Mouse (Mus musculus) left cerebral cortex, postnatal 25 days (tissue): ENCODE results near the gene Eml1. TPM values are rescaled to one million over a fixed set of nuclear protein-coding genes. Genes with fewer than 3 reads are reported as not detected.

Experiments used
- total RNA-seq, 2 experiments: library from RNA; stranded (reverse); gene quantifications; 2 replicates each; pipeline ENCODE4 v1.2.3; 2021

Gene Eml1
- total RNA-seq, 2 experiments from 2014 or later, result 66.0 to 69.3 TPM

Other genes with a start within 250 kb of the Eml1 start
- gene Setd3, start 191.6 kb upstream of the Eml1 start, total RNA-seq, result 100 to 1,000 TPM; 151 to 157 TPM
- 10 to 100 TPM; 28.8 to 29.6 TPM for gene Ccnk, start 191.4 kb upstream of the Eml1 start, total RNA-seq
- 10 to 100 TPM; 74.7 to 76.9 TPM for gene Ccdc85c, start 95.5 kb upstream of the Eml1 start, total RNA-seq
- 1 to 10 TPM; 6.9 to 7.1 TPM for gene Hhipl1, start 64.7 kb upstream of the Eml1 start, total RNA-seq
- gene Cyp46a1, start 36.6 kb upstream of the Eml1 start, total RNA-seq, result 100 to 1,000 TPM; 295 to 302 TPM
- gene Evl, start 183.8 kb downstream of the Eml1 start, total RNA-seq, result 100 to 1,000 TPM; 260 to 266 TPM